Mouse (Mus musculus) cerebellum, postnatal 10 days (tissue): ENCODE measurements around the gene Dera.

Experiments
- DNase-seq, 2 experiments: peaks; one replicate each; pipeline ENCODE4 v3.0.0; 2021; ENCODE audit warnings: mixed read lengths in 2 of 2

Gene Dera

GRCm38 (mm10) chr6:137887258-137887657 is 132.9 kb downstream of the Dera start:
- DNase-seq, result no peak

GRCm38 (mm10) chr6:137897671-137898070 is 143.3 kb downstream of the Dera start:
- no peak for DNase-seq

- DNase-seq, result no peak
Observed at GRCm38 (mm10) chr6:137901255-137901654, 146.9 kb downstream of the Dera start.
